Comparison of ENCODE assay signal across 18 mouse cellular contexts in the genomic region with DNA sequence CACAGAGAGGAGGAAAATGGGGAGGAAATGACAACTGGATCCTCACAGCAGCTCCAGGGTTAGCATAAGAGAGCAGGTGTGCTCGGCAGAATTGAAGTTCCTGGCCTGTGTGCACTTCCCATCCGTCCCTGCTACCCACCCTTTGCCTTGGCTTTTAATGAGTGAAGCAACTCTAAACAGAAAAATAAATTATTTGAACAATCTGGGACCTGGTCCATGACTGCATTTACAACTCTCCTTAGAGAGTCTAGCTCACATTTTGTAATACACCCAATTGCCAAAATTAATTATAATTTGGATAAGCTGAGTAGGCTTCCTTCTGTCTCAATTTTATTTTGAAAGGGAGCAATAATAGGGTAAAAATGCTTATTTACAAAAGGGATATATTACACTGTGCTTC. TPM values are rescaled to one million over a fixed set of nuclear protein-coding genes. Genes with fewer than 3 reads are reported as not detected.
"Had no signal": no experiment of that assay in that cellular context is flagged by ENCODE, and none has a peak within 500 bp of the region (broad histone marks: within the 10 kb centered on the region; RNA-seq: fewer than 3 reads in every experiment).

No protein-coding gene starts in this region.

- H3K27ac ChIP-seq: kidney, embryonic 15.5 days; liver, embryonic 13.5 days; stomach, embryonic 15.5 days had no signal

- H3K4me2 ChIP-seq: kidney, embryonic 15.5 days; liver, embryonic 13.5 days; midbrain, embryonic 11.5 days; stomach, embryonic 15.5 days had no signal

- H3K4me3 ChIP-seq: kidney, embryonic 15.5 days; liver, embryonic 13.5 days; stomach, embryonic 15.5 days had no signal

- H3K27me3 ChIP-seq: kidney, embryonic 15.5 days; liver, embryonic 13.5 days; stomach, embryonic 15.5 days had no signal

- H3K9ac ChIP-seq: kidney, embryonic 15.5 days; liver, embryonic 13.5 days; stomach, embryonic 15.5 days had no signal

- H3K9me3 ChIP-seq: kidney, embryonic 15.5 days; liver, embryonic 13.5 days; stomach, embryonic 15.5 days had no signal

- H3K36me3 ChIP-seq: kidney, embryonic 15.5 days; liver, embryonic 13.5 days; stomach, embryonic 15.5 days had no signal

- DNase-seq: kidney, adult 8-10 months; kidney, postnatal 10 days; kidney, postnatal 36 days; layer of hippocampus, adult 9-11 months; liver, embryonic 13.5 days; lung, adult 2 months; lung, postnatal 14 days; lung, postnatal 4 days; midbrain, embryonic 14.5 days; retina, postnatal 1 day; right cerebral cortex, postnatal 25 days; spleen, adult 18-20 months; thymus, postnatal 36 days had no signal

- H3K4me1 ChIP-seq: kidney, embryonic 15.5 days; liver, embryonic 13.5 days; stomach, embryonic 15.5 days had no signal

RNA-seq across cellular contexts. Expression of a gene that starts 49.6 kb away (rescaled TPM):
- total RNA-seq: megakaryocyte progenitor cell, adult 5-6 weeks; megakaryocyte-erythroid progenitor cell, adult 5-6 weeks had no signal
